Mouse (Mus musculus): ENCODE measurements around the gene Tnk1.

DNA sequence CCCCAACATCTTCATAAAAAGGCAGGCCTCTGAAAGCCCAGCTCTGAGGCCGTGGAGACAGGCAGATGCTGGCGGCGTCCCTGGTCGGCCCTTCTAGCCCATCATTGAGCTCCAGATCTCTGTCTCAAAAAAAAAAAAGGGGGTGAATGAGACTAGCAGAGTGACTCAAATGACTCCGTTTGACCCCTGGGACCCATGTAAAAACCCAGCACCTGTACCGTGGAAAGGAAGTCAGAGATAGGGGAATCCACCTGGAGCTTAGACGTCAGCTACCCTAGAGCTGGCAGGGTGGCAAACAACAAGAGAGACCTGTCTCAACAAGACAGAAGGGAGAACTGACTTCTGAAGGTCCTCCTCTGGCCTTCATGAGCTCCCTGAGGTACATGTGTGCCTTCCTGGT, 13.3 kb upstream of the Tnk1 start:
- no peak for TF ChIP-seq CTCF (conservative IDR thresholded peaks at IDR 0.05; ENCODE audit: low read length)
- no peak for TF ChIP-seq NANOG (IDR thresholded peaks at IDR 0.05; ENCODE audit: borderline replicate concordance, low read length)
- no peak for TF ChIP-seq POU5F1 (IDR thresholded peaks at IDR 0.05; ENCODE audit: borderline replicate concordance, low read length)
